Mouse (Mus musculus) intestine, postnatal 0 days (tissue): Measurements from ENCODE around the gene Col28a1. TPM values are rescaled to one million over a fixed set of nuclear protein-coding genes. Genes with fewer than 3 reads are reported as not detected.

Experiments
- ATAC-seq: fragments of 200-750 bp; cut with Nextera tagmentation; 2 replicates; pipeline ENCODE4 v1.8.0; 2017; ENCODE audit warnings: mild to moderate bottlenecking, moderate TSS enrichment, moderate library complexity
- H3K27ac ChIP-seq: fragments of 300-500 bp; sonication (generic); 2 replicates; pipeline ENCODE4 v1.5.1; 2014; ENCODE audit warnings: mild to moderate bottlenecking, low read depth, low read length, moderate library complexity
- H3K27me3 ChIP-seq: fragments of 300-500 bp; sonication (generic); replicated peaks from 2 replicates; pipeline ENCODE4 v1.6.1; 2014; ENCODE audit warnings: low read length, mixed read lengths; ENCODE audit not compliant: control insufficient read depth, insufficient read depth
- H3K36me3 ChIP-seq: fragments of 300-500 bp; sonication (generic); 2 replicates; pipeline ENCODE4 v1.6.1; 2014; ENCODE audit warnings: mild to moderate bottlenecking, moderate library complexity; ENCODE audit not compliant: control insufficient read depth, insufficient read depth
- H3K4me1 ChIP-seq: fragments of 300-500 bp; sonication (generic); replicated peaks from 2 replicates; pipeline ENCODE4 v1.6.1; 2014; ENCODE audit warnings: antibody characterized with exemption, low read length, mixed read lengths; ENCODE audit not compliant: control insufficient read depth, insufficient read depth
- H3K4me2 ChIP-seq: fragments of 300-500 bp; sonication (generic); replicated peaks from 2 replicates; pipeline ENCODE4 v1.6.1; 2014; ENCODE audit warnings: low read depth, mild to moderate bottlenecking, moderate library complexity
- H3K4me3 ChIP-seq: fragments of 300-500 bp; sonication (generic); 2 replicates; pipeline ENCODE4 v1.5.1; 2014; ENCODE audit warnings: low read depth, low read length
- H3K9ac ChIP-seq: fragments of 300-500 bp; sonication (generic); 2 replicates; pipeline ENCODE4 v1.6.1; 2014; ENCODE audit warnings: mild to moderate bottlenecking, low read depth, low read length
- H3K9me3 ChIP-seq: fragments of 300-500 bp; sonication (generic); 2 replicates; pipeline ENCODE4 v1.6.1; 2016; ENCODE audit warnings: mixed run types; ENCODE audit not compliant: control insufficient read depth
- CTCF ChIP-seq: sonication (generic); IDR thresholded peaks from 2 replicates; pipeline ENCODE4 v1.5.1; 2016; ENCODE audit warnings: low read depth, mild to moderate bottlenecking, control low read depth, antibody characterized with exemption, moderate library complexity
- WGBS: fragments of 180-500 bp; shearing (Covaris S2); extraction: QIAGEN DNeasy Blood & Tissue Kit; methylation state at CpG from one replicate; pipeline ENCODE4 v1.1.7; 2014; 5-methylcytosine and 5-hydroxymethylcytosine counted together
- polyA plus RNA-seq: library from polyadenylated mRNA; unstranded; fragments of >200 nt; fragmentation: Nextera tagmentation; extraction: Ambion mirVana; gene quantifications from 2 replicates; pipeline ENCODE4 v1.2.1, GENCODE M21; 2015

Col28a1 gene
- polyA plus RNA-seq, 1 experiment from 2014 or later = 0.77 TPM

GRCm38 (mm10) chr6:7969376-7969775, 223.0 kb downstream of the Col28a1 start:
- no peak for ATAC-seq

GRCm38 (mm10) chr6:7965833-7966522, 226.4 kb downstream of the Col28a1 start:
- no peak overlapping the region for H3K27ac ChIP-seq
- H3K4me1 ChIP-seq = no peaks in the 10 kb centered on the region
- TF ChIP-seq CTCF = no peak
- H3K9me3 ChIP-seq = no peaks in the 10 kb centered on the region
- H3K4me2 ChIP-seq = no peak overlapping the region
- no peak overlapping the region for H3K4me3 ChIP-seq
- H3K36me3 ChIP-seq = no peaks in the 10 kb centered on the region
- no peak overlapping the region for H3K9ac ChIP-seq
- no peak for ATAC-seq
- H3K27me3 ChIP-seq = no peaks in the 10 kb centered on the region
- 39% methylated on average over 11 of the region's 11 CpGs for WGBS

More at GRCm38 (mm10) chr6:7969376-7969775, 223.0 kb downstream of the Col28a1 start:
- no peaks in the 10 kb centered on the region for H3K4me1 ChIP-seq
- H3K36me3 ChIP-seq = no peaks in the 10 kb centered on the region
- H3K27me3 ChIP-seq = no peaks in the 10 kb centered on the region
- H3K9ac ChIP-seq = no peak overlapping the region
- no peaks in the 10 kb centered on the region for H3K9me3 ChIP-seq
- H3K4me3 ChIP-seq = no peak overlapping the region
- H3K27ac ChIP-seq = no peak overlapping the region
- WGBS = 80% methylated on average over 4 of the region's 4 CpGs
- TF ChIP-seq CTCF = no peak
- no peak overlapping the region for H3K4me2 ChIP-seq

GRCm38 (mm10) chr6:7962749-7963148, 229.7 kb downstream of the Col28a1 start:
- no peak overlapping the region for H3K4me3 ChIP-seq
- ATAC-seq = no peak
- no peak overlapping the region for H3K27ac ChIP-seq
- H3K4me1 ChIP-seq = no peaks in the 10 kb centered on the region
- H3K9ac ChIP-seq = no peak overlapping the region
- WGBS = 90% methylated on average over 7 of the region's 7 CpGs
- no peak for TF ChIP-seq CTCF
- H3K9me3 ChIP-seq = no peaks in the 10 kb centered on the region
- no peak overlapping the region for H3K4me2 ChIP-seq
- no peaks in the 10 kb centered on the region for H3K36me3 ChIP-seq
- H3K27me3 ChIP-seq = no peaks in the 10 kb centered on the region

GRCm38 (mm10) chr6:7952208-7952607, 240.2 kb downstream of the Col28a1 start:
- Histone ChIP-seq H3K9ac (no peak overlapping the region), H3K4me1 (no peaks in the 10 kb centered on the region), H3K4me3 (no peak overlapping the region), H3K4me2 (no peak overlapping the region), H3K27me3 (no peaks in the 10 kb centered on the region), H3K27ac (no peak overlapping the region), H3K36me3 (no peaks in the 10 kb centered on the region), H3K9me3 (no peaks in the 10 kb centered on the region)
- 40% methylated on average over 2 of the region's 2 CpGs for WGBS
- no peak for TF ChIP-seq CTCF
- ATAC-seq = no peak

GRCm38 (mm10) chr6:7951778-7952177, 240.6 kb downstream of the Col28a1 start:
- ATAC-seq = no peak
- Histone ChIP-seq H3K4me1 (no peaks in the 10 kb centered on the region), H3K9me3 (no peaks in the 10 kb centered on the region), H3K27me3 (no peaks in the 10 kb centered on the region), H3K27ac (no peak overlapping the region), H3K4me3 (no peak overlapping the region), H3K36me3 (no peaks in the 10 kb centered on the region), H3K4me2 (no peak overlapping the region), H3K9ac (no peak overlapping the region)
- TF ChIP-seq CTCF = no peak

Other genes with a start within 250 kb of the Col28a1 start
- gene Mios, start 16.6 kb upstream of the Col28a1 start, polyA plus RNA-seq = 8.1 and 9.0 TPM in 2 replicates
- gene Rpa3, start 66.6 kb upstream of the Col28a1 start, polyA plus RNA-seq = 78.5 and 83.2 TPM in 2 replicates
- gene Umad1, start 66.7 kb upstream of the Col28a1 start, polyA plus RNA-seq = 24.0 and 25.1 TPM in 2 replicates
- gene Gm45062, start 66.8 kb upstream of the Col28a1 start, polyA plus RNA-seq = 0.30 and 0.75 TPM in 2 replicates